7 mouse cellular contexts compared by ENCODE assay signal in genomic region chr1:74900341-74901285, GRCm38 (mm10). TPM values are rescaled to one million over a fixed set of nuclear protein-coding genes. Genes with fewer than 3 reads are reported as not detected.
DNase-seq lines count a peak whose midpoint lies in the region; ATAC-seq and TF ChIP-seq lines count a peak whose summit lies in the region.

No protein-coding gene starts in this region.

- no peak for TF ChIP-seq POLR2A in ES-Bruce4 (IDR thresholded peaks at IDR 0.05; ENCODE audit: insufficient read depth, low read length)

- peak; percentile 19 for DNase-seq in adrenal gland, adult 8-10 months
- DNase-seq in thymus, postnatal 10 days (ENCODE audit: low spot score in 2 of 2): no peak
- no peak for DNase-seq in layer of hippocampus, postnatal 36 days

- peak overlapping the region; percentile 35 for H3K4me3 ChIP-seq in ES-Bruce4 (ENCODE audit: low read depth, low read length)
- H3K4me3 ChIP-seq in hindbrain, embryonic 16.5 days (ENCODE audit: low read length): peak overlapping the region; percentile 39
- peak overlapping the region; percentile 27 for H3K4me3 ChIP-seq in liver, embryonic 12.5 days
- H3K4me3 ChIP-seq in neural tube, embryonic 14.5 days (ENCODE audit: low read depth, low read length): peak overlapping the region; percentile 25

- H3K9me3 ChIP-seq in ES-Bruce4 (replicated peaks; ENCODE audit: control insufficient read depth, insufficient read depth, low read length, poor library complexity, severe bottlenecking): no peaks in the 10 kb centered on the region
- no peaks in the 10 kb centered on the region for H3K9me3 ChIP-seq in hindbrain, embryonic 16.5 days (ENCODE audit: control insufficient read depth, low read length)
- H3K9me3 ChIP-seq in liver, embryonic 12.5 days (replicated peaks): no peaks in the 10 kb centered on the region
- H3K9me3 ChIP-seq in neural tube, embryonic 14.5 days (ENCODE audit: control insufficient read depth, low read length): no peaks in the 10 kb centered on the region

- peak; percentile 49 for ATAC-seq in hindbrain, embryonic 16.5 days
- ATAC-seq in liver, embryonic 12.5 days: peak; percentile 67
- ATAC-seq in neural tube, embryonic 14.5 days (ENCODE audit: low read depth): no peak; the same call in 1 of the 2 replicates

- peak overlapping the region; percentile 66 for H3K4me2 ChIP-seq in hindbrain, embryonic 16.5 days (ENCODE audit: low read length)
- H3K4me2 ChIP-seq in liver, embryonic 12.5 days: peak overlapping the region; percentile 54
- H3K4me2 ChIP-seq in neural tube, embryonic 14.5 days (ENCODE audit: low read depth, low read length): peak overlapping the region; percentile 45

- H3K27ac ChIP-seq in ES-Bruce4 (ENCODE audit: insufficient read depth, low read length): no peak overlapping the region
- no peak overlapping the region for H3K27ac ChIP-seq in hindbrain, embryonic 16.5 days (ENCODE audit: low read depth, low read length)
- H3K27ac ChIP-seq in liver, embryonic 12.5 days: no peak overlapping the region
- no peak overlapping the region for H3K27ac ChIP-seq in neural tube, embryonic 14.5 days (ENCODE audit: low read depth, low read length)

- TF ChIP-seq EP300 in ES-Bruce4 (IDR thresholded peaks at IDR 0.05; ENCODE audit: insufficient read depth, low read depth, low read length): no peak

- H3K4me1 ChIP-seq in ES-Bruce4 (ENCODE audit: control insufficient read depth, insufficient read depth, low read length): no peaks in the 10 kb centered on the region
- peaks cover 8% of the 10 kb centered on the region for H3K4me1 ChIP-seq in hindbrain, embryonic 16.5 days (ENCODE audit: control insufficient read depth, insufficient read depth, low read depth, low read length)
- H3K4me1 ChIP-seq in liver, embryonic 12.5 days: 0 out of 2 replicates have a peak, but pooled peaks cover 11% of the 10 kb centered on the region
- H3K4me1 ChIP-seq in neural tube, embryonic 14.5 days (ENCODE audit: control insufficient read depth, insufficient read depth, low read length): 0 out of 2 replicates have a peak, but pooled peaks cover 6% of the 10 kb centered on the region

- H3K27me3 ChIP-seq in ES-Bruce4 (ENCODE audit: control insufficient read depth, insufficient read depth, low read length, poor library complexity, severe bottlenecking): peaks cover 4% of the 10 kb centered on the region; the same call in 1 of the 2 replicates
- H3K27me3 ChIP-seq in hindbrain, embryonic 16.5 days (replicated peaks; ENCODE audit: control insufficient read depth, insufficient read depth, low read length): peaks cover 64% of the 10 kb centered on the region
- H3K27me3 ChIP-seq in liver, embryonic 12.5 days (replicated peaks): peaks cover 97% of the 10 kb centered on the region
- peaks cover 39% of the 10 kb centered on the region for H3K27me3 ChIP-seq in neural tube, embryonic 14.5 days (ENCODE audit: control insufficient read depth, insufficient read depth, low read length)

- H3K36me3 ChIP-seq in ES-Bruce4 (ENCODE audit: control insufficient read depth, insufficient read depth, low read length, poor library complexity, severe bottlenecking): no peaks in the 10 kb centered on the region
- H3K36me3 ChIP-seq in hindbrain, embryonic 16.5 days (ENCODE audit: control insufficient read depth, insufficient read depth, low read length): no peaks in the 10 kb centered on the region
- H3K36me3 ChIP-seq in liver, embryonic 12.5 days: no peaks in the 10 kb centered on the region
- H3K36me3 ChIP-seq in neural tube, embryonic 14.5 days (ENCODE audit: control insufficient read depth, insufficient read depth, low read length): no peaks in the 10 kb centered on the region

- no peak overlapping the region for H3K9ac ChIP-seq in ES-Bruce4 (ENCODE audit: low read depth, poor library complexity, severe bottlenecking)
- H3K9ac ChIP-seq in hindbrain, embryonic 16.5 days (ENCODE audit: low read depth, low read length): peak overlapping the region; percentile 58
- H3K9ac ChIP-seq in liver, embryonic 12.5 days: no peak overlapping the region
- peak overlapping the region; percentile 32; the same call in 1 of the 2 replicates for H3K9ac ChIP-seq in neural tube, embryonic 14.5 days (replicated peaks; ENCODE audit: low read depth, low read length)

- TF ChIP-seq CTCF in ES-Bruce4 (IDR thresholded peaks at IDR 0.05; ENCODE audit: low read depth, low read length): no peak

- 1% methylated on average over 50 of the region's 66 CpGs for WGBS in hindbrain, embryonic 16.5 days
- whole genome bisulfite sequencing in liver, embryonic 12.5 days (ENCODE audit: insufficient replicate concordance): 2% methylated on average over 50 of the region's 66 CpGs
- WGBS in neural tube, embryonic 14.5 days: 2% methylated on average over 61 of the region's 66 CpGs

RNA-seq across cellular contexts. Expression of gene Cryba2, which starts 7.7 kb away (rescaled TPM):
- not detected in 2 replicates for polyA plus RNA-seq in ES-Bruce4 (2011; ENCODE audit: insufficient read depth, insufficient read length, low read depth, missing spikeins)
- total RNA-seq in adrenal gland, adult 8-10 months (2022): 1 to 10 TPM in 3 of 4 experiments, under 1 TPM in 1; 0.56 to 2.1 (median 1.4) TPM
- 1.4 and 2.1 TPM in 2 replicates for polyA plus RNA-seq in hindbrain, embryonic 16.5 days (2015; fragmentation: Nextera tagmentation; extraction: Ambion mirVana)
- polyA plus RNA-seq in liver, embryonic 12.5 days (2016; fragmentation: Nextera tagmentation; extraction: Ambion mirVana): not detected in 2 replicates
- 0.40 and 1.7 TPM in 2 replicates for polyA plus RNA-seq in neural tube, embryonic 14.5 days (2014; fragmentation: Nextera tagmentation; extraction: Ambion mirVana)
- not detected for total RNA-seq in layer of hippocampus, postnatal 36 days (2021)

RNA-seq across cellular contexts. Expression of gene Fev, which starts 15.4 kb away (rescaled TPM):
- polyA plus RNA-seq in ES-Bruce4 (2011; ENCODE audit: insufficient read depth, insufficient read length, low read depth, missing spikeins): not detected in 2 replicates
- total RNA-seq in adrenal gland, adult 8-10 months (2022): 1 to 10 TPM in 3 of 4 experiments, under 1 TPM in 1; 0.93 to 6.3 (median 2.8) TPM
- 2.9 and 3.3 TPM in 2 replicates for polyA plus RNA-seq in hindbrain, embryonic 16.5 days (2015; fragmentation: Nextera tagmentation; extraction: Ambion mirVana)
- 0.29 and 0.36 TPM in 2 replicates for polyA plus RNA-seq in liver, embryonic 12.5 days (2016; fragmentation: Nextera tagmentation; extraction: Ambion mirVana)
- not detected in 2 replicates for polyA plus RNA-seq in neural tube, embryonic 14.5 days (2014; fragmentation: Nextera tagmentation; extraction: Ambion mirVana)
- not detected for total RNA-seq in layer of hippocampus, postnatal 36 days (2021)

RNA-seq across cellular contexts. Expression of gene Cfap65, which starts 34.8 kb away (rescaled TPM):
- polyA plus RNA-seq in ES-Bruce4 (2011; ENCODE audit: insufficient read depth, insufficient read length, low read depth, missing spikeins): 0.17 TPM in 1 of 2 replicates, not detected in the other
- total RNA-seq in adrenal gland, adult 8-10 months (2022): under 1 TPM in 1 of 4 experiments, not detected in 3; 0.03 TPM
- polyA plus RNA-seq in hindbrain, embryonic 16.5 days (2015; fragmentation: Nextera tagmentation; extraction: Ambion mirVana): 1.1 and 1.6 TPM in 2 replicates
- not detected in 2 replicates for polyA plus RNA-seq in liver, embryonic 12.5 days (2016; fragmentation: Nextera tagmentation; extraction: Ambion mirVana)
- 0.26 and 0.74 TPM in 2 replicates for polyA plus RNA-seq in neural tube, embryonic 14.5 days (2014; fragmentation: Nextera tagmentation; extraction: Ambion mirVana)
- 1 to 10 TPM; 1.5 to 1.8 TPM for total RNA-seq in layer of hippocampus, postnatal 36 days (2021)

RNA-seq across cellular contexts. Expression of gene Cdk5r2, which starts 45.9 kb away (rescaled TPM):
- polyA plus RNA-seq in ES-Bruce4 (2011; ENCODE audit: insufficient read depth, insufficient read length, low read depth, missing spikeins): 0.28 and 0.32 TPM in 2 replicates
- 1 to 10 TPM; 4.2 to 6.2 (median 6.0) TPM for total RNA-seq in adrenal gland, adult 8-10 months (2022)
- 8.4 and 9.4 TPM in 2 replicates for polyA plus RNA-seq in hindbrain, embryonic 16.5 days (2015; fragmentation: Nextera tagmentation; extraction: Ambion mirVana)
- polyA plus RNA-seq in liver, embryonic 12.5 days (2016; fragmentation: Nextera tagmentation; extraction: Ambion mirVana): not detected in 2 replicates
- 14.4 and 19.6 TPM in 2 replicates for polyA plus RNA-seq in neural tube, embryonic 14.5 days (2014; fragmentation: Nextera tagmentation; extraction: Ambion mirVana)
- total RNA-seq in layer of hippocampus, postnatal 36 days (2021): 100 to 1,000 TPM; 194 to 207 TPM

RNA-seq across cellular contexts. Expression of gene Ihh, which starts 50.9 kb away (rescaled TPM):
- polyA plus RNA-seq in ES-Bruce4 (2011; ENCODE audit: insufficient read depth, insufficient read length, low read depth, missing spikeins): 0.24 TPM in 1 of 2 replicates, not detected in the other
- under 1 TPM in 3 of 4 experiments, not detected in 1; 0.16 to 0.20 (median 0.18) TPM for total RNA-seq in adrenal gland, adult 8-10 months (2022)
- 0.25 and 0.30 TPM in 2 replicates for polyA plus RNA-seq in hindbrain, embryonic 16.5 days (2015; fragmentation: Nextera tagmentation; extraction: Ambion mirVana)
- polyA plus RNA-seq in liver, embryonic 12.5 days (2016; fragmentation: Nextera tagmentation; extraction: Ambion mirVana): 2.9 and 3.0 TPM in 2 replicates
- polyA plus RNA-seq in neural tube, embryonic 14.5 days (2014; fragmentation: Nextera tagmentation; extraction: Ambion mirVana): 0.24 and 0.32 TPM in 2 replicates
- total RNA-seq in layer of hippocampus, postnatal 36 days (2021): under 1 TPM; 0.30 to 0.32 TPM

Comparison
In these comparisons a context has a peak if more than half of its experiments do, and no peak if none do; other contexts are left out.
1. H3K9ac ChIP-seq: peak in hindbrain, embryonic 16.5 days (single experiment) and neural tube, embryonic 14.5 days (single experiment); none in ES-Bruce4 (single experiment) and liver, embryonic 12.5 days (single experiment).
2. Peak in every context shown above with its lines, with median percentiles within 50 percentile points of each other: H3K4me3 ChIP-seq and H3K4me2 ChIP-seq.